Mouse (Mus musculus) embryonic facial prominence, embryonic 11.5 days (tissue): ENCODE measurements around the gene Adgrg3. TPM values are rescaled to one million over a fixed set of nuclear protein-coding genes. Genes with fewer than 3 reads are reported as not detected.

Experiments used
- ATAC-seq: fragments of 200-750 bp; cut with Nextera tagmentation; replicated peaks from 2 replicates; pipeline ENCODE4 v1.8.0; 2017; ENCODE audit warnings: low read depth; ENCODE audit not compliant: insufficient number of reproducible peaks, low FRiP score, low TSS enrichment
- DNase-seq: peaks from one replicate; pipeline ENCODE4 v3.0.0-alpha.2; 2015; ENCODE audit warnings: low spot score
- H3K27ac ChIP-seq: fragments of 300-500 bp; sonication (generic); replicated peaks from 2 replicates; pipeline ENCODE4 v1.5.1; 2014; ENCODE audit warnings: mild to moderate bottlenecking, low read depth, low read length, control low read depth
- H3K27me3 ChIP-seq: fragments of 300-500 bp; sonication (generic); 2 replicates; pipeline ENCODE4 v1.6.1; 2014; ENCODE audit warnings: mild to moderate bottlenecking, low read length, moderate library complexity, mixed read lengths; ENCODE audit not compliant: control insufficient read depth, insufficient read depth
- H3K36me3 ChIP-seq: fragments of 300-500 bp; sonication (generic); replicated peaks from 2 replicates; pipeline ENCODE4 v1.6.1; 2014; ENCODE audit warnings: low read depth, mild to moderate bottlenecking, low read length, moderate library complexity, mixed read lengths; ENCODE audit not compliant: control insufficient read depth, insufficient read depth
- H3K4me1 ChIP-seq: fragments of 300-500 bp; sonication (generic); 2 replicates; pipeline ENCODE4 v1.6.1; 2014; ENCODE audit warnings: low read length, mixed read lengths; ENCODE audit not compliant: control insufficient read depth, insufficient read depth
- H3K4me2 ChIP-seq: fragments of 300-500 bp; sonication (generic); 2 replicates; pipeline ENCODE4 v1.6.1; 2014; ENCODE audit warnings: low read depth, mild to moderate bottlenecking, control low read depth, low read length, moderate library complexity
- H3K4me3 ChIP-seq: fragments of 300-500 bp; sonication (generic); 2 replicates; pipeline ENCODE4 v1.5.1; 2014; ENCODE audit warnings: low read depth, low read length, control low read depth
- H3K9ac ChIP-seq: fragments of 300-500 bp; sonication (generic); replicated peaks from 2 replicates; pipeline ENCODE4 v1.6.1; 2014; ENCODE audit warnings: mild to moderate bottlenecking, control low read depth, low read length
- H3K9me3 ChIP-seq: fragments of 300-500 bp; sonication (generic); replicated peaks from 2 replicates; pipeline ENCODE4 v1.6.1; 2016; ENCODE audit warnings: mild to moderate bottlenecking, low read length, inconsistent platforms, mixed read lengths; ENCODE audit not compliant: control insufficient read depth
- WGBS: fragments of 180-500 bp; shearing (Covaris S2); extraction: QIAGEN DNeasy Blood & Tissue Kit; methylation state at CpG from one replicate; pipeline ENCODE4 v1.1.7; 2014; 5-methylcytosine and 5-hydroxymethylcytosine counted together
- polyA plus RNA-seq: library from polyadenylated mRNA; unstranded; fragments of >200 nt; fragmentation: Nextera tagmentation; extraction: Ambion mirVana; gene quantifications from 2 replicates; pipeline ENCODE4 v1.2.1, GENCODE M21; 2014

Gene Adgrg3
- polyA plus RNA-seq, 1 experiment from 2014 or later, result 2.0 TPM

DNA sequence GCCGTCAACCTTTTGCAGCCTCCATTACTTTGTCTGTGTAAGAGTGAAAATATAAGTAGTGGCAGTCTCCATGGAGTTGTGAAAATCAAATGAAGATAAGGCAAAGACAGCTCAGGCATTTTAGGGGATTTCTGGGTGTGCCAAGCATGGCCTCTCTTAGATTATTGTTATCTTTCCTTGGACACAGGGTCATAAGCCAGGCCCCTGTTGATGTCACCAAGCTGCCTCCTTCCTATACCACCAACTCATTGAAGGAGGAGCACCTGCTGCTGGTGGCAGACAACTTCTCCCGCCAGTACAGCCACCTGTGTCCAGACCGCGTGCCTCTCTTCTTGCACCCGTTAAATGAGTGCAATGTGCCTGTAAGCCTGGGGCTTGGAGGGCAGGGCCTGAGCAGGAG is 38.9 kb downstream of the Adgrg3 start:
- no peak for DNase-seq
- H3K27ac ChIP-seq, result no peak overlapping the region

DNA sequence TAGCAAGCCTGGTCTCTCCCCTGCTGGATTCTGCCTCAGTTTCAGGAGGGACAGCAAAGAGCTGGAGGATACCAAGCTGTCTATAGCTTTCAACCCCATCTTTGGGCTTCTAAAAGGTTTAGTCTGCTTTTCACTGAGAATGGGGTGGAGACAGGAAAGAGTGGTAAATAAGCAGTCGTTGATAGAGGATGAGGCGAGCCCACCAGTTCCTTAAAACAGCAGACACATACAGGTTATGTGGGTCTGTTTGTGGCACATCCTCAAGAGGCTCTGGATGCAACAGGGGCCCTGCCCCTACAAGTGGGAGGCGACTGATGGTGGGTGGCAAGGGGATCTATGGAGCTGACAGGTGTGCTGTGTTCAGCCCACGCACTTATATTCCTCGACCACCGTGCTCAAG is 41.2 kb downstream of the Adgrg3 start:
- no peak overlapping the region for H3K4me2 ChIP-seq
- no peaks in the 10 kb centered on the region for H3K4me1 ChIP-seq
- H3K9ac ChIP-seq, result no peak overlapping the region
- DNase-seq (no peak), ATAC-seq (no peak)
- 84% methylated on average over 6 of the region's 6 CpGs for WGBS
- H3K27me3 ChIP-seq, result no peaks in the 10 kb centered on the region
- no peak overlapping the region for H3K4me3 ChIP-seq
- no peak overlapping the region for H3K27ac ChIP-seq
- no peaks in the 10 kb centered on the region for H3K9me3 ChIP-seq
- H3K36me3 ChIP-seq, result no peaks in the 10 kb centered on the region

More for the DNA sequence above, 38.9 kb downstream of the Adgrg3 start:
- 85% methylated on average over 5 of the region's 5 CpGs for WGBS
- ATAC-seq, result no peak
- Histone ChIP-seq H3K4me1 (no peaks in the 10 kb centered on the region), H3K4me3 (no peak overlapping the region), H3K9ac (no peak overlapping the region), H3K4me2 (no peak overlapping the region), H3K36me3 (no peaks in the 10 kb centered on the region), H3K9me3 (no peaks in the 10 kb centered on the region), H3K27me3 (no peaks in the 10 kb centered on the region)

DNA sequence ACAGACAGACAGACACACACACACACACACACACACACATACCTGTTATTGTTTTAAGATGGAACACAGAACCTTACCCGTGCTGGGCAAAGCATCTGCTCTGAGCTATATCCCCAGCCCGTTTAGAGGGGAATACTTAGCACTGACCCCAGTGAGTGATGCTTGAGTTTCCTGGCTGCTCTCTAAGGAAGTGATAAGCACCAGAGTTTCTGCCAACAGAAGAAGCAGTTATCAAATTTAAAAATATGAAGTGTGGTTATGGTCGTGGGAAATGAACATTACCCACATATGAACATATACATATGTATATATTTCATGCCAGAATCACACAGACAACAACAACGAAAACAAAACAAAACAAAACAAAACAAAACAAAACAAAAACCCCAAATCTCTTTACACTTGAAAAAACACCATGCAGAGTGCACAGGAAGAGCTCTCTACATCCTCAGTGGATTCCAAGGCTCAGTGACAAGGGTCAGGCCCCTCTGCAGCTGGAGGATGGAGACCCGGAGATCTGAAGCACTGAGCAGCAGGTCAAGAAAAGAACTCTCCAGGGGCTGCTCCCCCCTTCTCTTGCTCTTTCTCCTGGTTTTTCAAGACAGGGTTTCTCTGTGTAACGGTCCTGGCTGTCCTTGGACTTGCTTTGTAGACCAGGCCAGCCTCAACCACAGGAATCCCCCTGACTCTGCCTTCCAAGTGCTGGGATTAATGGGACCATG is 42.5 kb downstream of the Adgrg3 start:
- no peaks in the 10 kb centered on the region for H3K9me3 ChIP-seq
- DNase-seq (no peak), ATAC-seq (no peak)
- no peaks in the 10 kb centered on the region for H3K27me3 ChIP-seq
- H3K4me1 ChIP-seq, result no peaks in the 10 kb centered on the region
- 73% methylated on average over 6 of the region's 6 CpGs for WGBS
- no peaks in the 10 kb centered on the region for H3K36me3 ChIP-seq
- H3K27ac ChIP-seq, result no peak overlapping the region
- no peak overlapping the region for H3K4me2 ChIP-seq
- no peak overlapping the region for H3K9ac ChIP-seq
- no peak overlapping the region for H3K4me3 ChIP-seq

DNA sequence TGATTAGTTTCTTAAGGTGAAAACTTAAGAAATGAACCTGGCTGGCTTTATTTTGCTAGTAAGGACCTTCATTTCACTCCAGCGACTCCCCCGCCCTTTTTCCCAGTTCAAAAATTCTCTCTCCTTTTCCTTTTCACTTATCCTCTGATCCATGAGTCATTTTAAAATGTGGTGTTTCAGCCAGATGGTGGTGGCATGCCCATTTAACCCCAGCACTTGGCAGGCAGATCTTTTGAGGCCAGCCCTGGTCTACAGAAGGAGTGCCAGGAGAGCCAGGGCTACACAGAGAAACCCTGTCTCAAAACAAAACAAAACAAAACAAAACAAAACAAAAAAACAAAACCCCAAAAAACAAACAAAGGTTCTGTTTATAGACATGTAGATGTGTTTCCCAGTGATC is 47.0 kb downstream of the Adgrg3 start:
- DNase-seq (no peak), ATAC-seq (no peak)
- Histone ChIP-seq H3K27ac (no peak overlapping the region), H3K27me3 (no peaks in the 10 kb centered on the region), H3K4me2 (no peak overlapping the region), H3K9me3 (no peaks in the 10 kb centered on the region), H3K4me1 (no peaks in the 10 kb centered on the region), H3K36me3 (no peaks in the 10 kb centered on the region), H3K9ac (no peak overlapping the region), H3K4me3 (no peak overlapping the region)
- WGBS, result 89% methylated on average over 2 of the region's 2 CpGs

DNA sequence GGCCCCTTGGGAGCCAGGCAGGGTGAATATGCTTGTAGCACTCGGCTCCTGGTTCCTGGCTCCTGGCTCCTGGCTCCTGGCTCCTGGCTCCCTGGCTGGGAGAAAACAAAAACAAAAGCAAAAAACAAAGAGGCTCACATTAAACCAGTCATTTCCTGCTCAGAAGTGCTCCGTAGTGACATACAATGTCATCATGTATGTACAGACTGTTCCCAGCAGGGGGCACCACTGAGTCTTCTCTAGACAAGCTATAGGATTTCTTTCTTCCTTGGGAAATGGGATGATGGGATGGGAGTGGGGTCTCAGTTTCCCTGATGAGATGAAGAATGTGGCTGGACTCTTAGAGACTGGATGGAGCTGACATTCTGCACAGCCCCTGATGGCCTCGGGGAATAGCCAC is 50.1 kb downstream of the Adgrg3 start:
- H3K36me3 ChIP-seq, result no peaks in the 10 kb centered on the region
- H3K4me3 ChIP-seq, result no peak overlapping the region
- 42% methylated on average over 3 of the region's 3 CpGs for WGBS
- ATAC-seq (no peak), DNase-seq (peak; percentile 67)
- no peaks in the 10 kb centered on the region for H3K27me3 ChIP-seq
- no peak overlapping the region for H3K4me2 ChIP-seq
- H3K9me3 ChIP-seq, result no peaks in the 10 kb centered on the region
- no peak overlapping the region for H3K9ac ChIP-seq
- no peak overlapping the region for H3K27ac ChIP-seq
- no peaks in the 10 kb centered on the region for H3K4me1 ChIP-seq

DNA sequence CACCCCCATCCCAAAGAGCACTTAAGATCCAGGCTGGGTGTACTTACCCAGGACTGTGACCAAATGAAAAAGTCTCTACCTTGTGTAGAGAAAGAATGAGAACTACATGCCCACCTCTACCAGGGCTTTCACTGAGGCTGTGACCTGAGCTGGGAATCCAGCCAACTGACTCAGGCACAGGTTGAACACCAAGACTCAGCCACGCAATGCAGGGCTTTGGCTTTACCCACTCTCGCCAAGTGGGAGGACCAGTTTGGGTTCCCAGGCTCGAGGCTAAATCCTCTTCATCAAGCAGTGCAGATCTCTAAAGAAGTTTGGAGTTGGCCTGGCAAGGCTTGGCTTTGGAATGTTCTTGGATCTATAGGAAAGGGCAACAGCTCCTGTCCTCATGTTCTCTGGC is 58.0 kb downstream of the Adgrg3 start:
- DNase-seq, result no peak
- no peak overlapping the region for H3K4me3 ChIP-seq
- no peak overlapping the region for H3K27ac ChIP-seq
- no peaks in the 10 kb centered on the region for H3K27me3 ChIP-seq
- H3K36me3 ChIP-seq, result no peaks in the 10 kb centered on the region
- no peak for ATAC-seq
- no peak overlapping the region for H3K9ac ChIP-seq
- H3K9me3 ChIP-seq, result no peaks in the 10 kb centered on the region
- no peaks in the 10 kb centered on the region for H3K4me1 ChIP-seq
- 80% methylated on average over 3 of the region's 3 CpGs for WGBS
- H3K4me2 ChIP-seq, result no peak overlapping the region

DNA sequence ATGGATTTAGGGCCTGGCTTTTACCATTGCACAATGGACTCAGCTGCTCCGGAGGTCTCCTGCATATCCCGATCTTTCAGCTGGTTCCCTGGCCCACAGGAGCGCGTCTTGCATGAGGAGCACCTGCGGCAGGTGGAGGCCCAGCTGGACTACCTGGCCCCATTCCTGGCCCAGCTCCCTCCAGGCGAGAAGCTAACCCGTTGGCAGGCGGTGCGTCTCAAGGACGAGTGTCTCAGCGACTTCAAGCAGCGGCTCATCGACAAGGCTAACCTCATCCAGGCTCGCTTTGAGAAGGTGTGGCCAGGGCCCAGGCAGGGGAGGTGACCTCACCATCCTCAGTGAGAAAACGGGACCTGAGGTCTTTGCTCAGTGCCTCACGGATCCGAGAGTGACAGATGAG is 58.7 kb downstream of the Adgrg3 start:
- no peaks in the 10 kb centered on the region for H3K9me3 ChIP-seq
- no peak overlapping the region for H3K4me3 ChIP-seq
- no peak overlapping the region for H3K9ac ChIP-seq
- no peaks in the 10 kb centered on the region for H3K27me3 ChIP-seq
- H3K27ac ChIP-seq, result no peak overlapping the region
- 83% methylated on average over 17 of the region's 17 CpGs for WGBS
- ATAC-seq (no peak), DNase-seq (no peak)
- no peak overlapping the region for H3K4me2 ChIP-seq
- H3K4me1 ChIP-seq, result no peaks in the 10 kb centered on the region
- H3K36me3 ChIP-seq, result no peaks in the 10 kb centered on the region

DNA sequence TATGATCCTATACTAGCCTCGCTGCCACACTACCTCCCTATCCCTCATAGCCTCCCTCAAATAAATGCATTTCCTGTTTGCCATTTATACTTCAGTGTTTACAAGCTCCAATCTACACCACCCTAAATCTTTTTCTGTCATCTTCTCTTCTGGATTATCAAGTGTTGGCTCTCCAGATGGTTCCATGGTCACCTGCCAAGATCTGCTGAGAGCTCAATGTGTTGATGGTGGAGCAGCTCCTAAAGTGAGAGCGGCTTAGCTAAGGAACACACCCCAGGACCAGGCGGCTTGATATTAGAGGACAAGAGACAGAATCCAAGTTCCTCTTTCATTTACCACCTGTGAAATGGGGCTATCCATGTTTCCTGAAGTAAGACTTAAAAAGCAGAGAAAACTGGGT is 60.6 kb downstream of the Adgrg3 start:
- WGBS, result 81% methylated on average over 3 of the region's 3 CpGs
- H3K4me3 ChIP-seq, result no peak overlapping the region
- no peak overlapping the region for H3K9ac ChIP-seq
- H3K27ac ChIP-seq, result no peak overlapping the region
- no peaks in the 10 kb centered on the region for H3K9me3 ChIP-seq
- DNase-seq (no peak), ATAC-seq (no peak)
- H3K36me3 ChIP-seq, result no peaks in the 10 kb centered on the region
- no peaks in the 10 kb centered on the region for H3K27me3 ChIP-seq
- H3K4me1 ChIP-seq, result no peaks in the 10 kb centered on the region
- no peak overlapping the region for H3K4me2 ChIP-seq
